Comparison of ENCODE assay signal across 8 mouse cellular contexts in the genomic region with DNA sequence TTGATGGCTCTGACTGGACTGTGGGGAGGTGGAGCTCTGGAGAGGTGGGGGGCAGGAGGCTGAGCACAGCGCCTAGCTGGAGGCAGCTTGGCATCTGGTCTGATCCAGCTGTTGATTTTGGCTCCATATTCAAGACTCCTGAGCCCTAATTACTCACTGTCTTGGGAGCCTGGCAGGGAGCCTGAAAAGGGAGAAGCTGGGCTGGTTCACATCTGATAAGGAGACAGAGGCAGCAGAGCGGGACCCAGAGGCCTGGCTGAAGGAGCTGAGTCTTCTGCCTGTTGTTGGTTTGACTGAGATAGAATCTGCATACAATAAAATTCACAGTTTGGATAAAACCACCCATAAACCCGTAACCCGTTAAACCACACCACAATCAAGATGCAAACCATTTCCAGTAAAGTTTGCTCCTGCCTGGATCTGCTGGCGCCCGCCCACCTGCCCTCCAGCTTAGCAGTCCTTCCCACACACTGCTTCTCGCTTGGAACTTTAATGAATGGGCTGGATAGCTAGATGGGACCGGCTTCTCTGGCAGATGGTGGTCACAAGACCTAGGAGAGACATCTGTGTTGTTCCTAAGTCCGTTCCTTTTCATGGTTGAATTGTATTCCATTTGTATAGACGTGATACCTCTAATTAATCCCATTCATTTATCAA. TPM values are rescaled to one million over a fixed set of nuclear protein-coding genes. Genes with fewer than 3 reads are reported as not detected.
DNase-seq lines count a peak whose midpoint lies in the region; ATAC-seq lines count a peak whose summit lies in the region.

No protein-coding gene starts in this region.

- H3K9me3 ChIP-seq in hindbrain, embryonic 11.5 days (ENCODE audit: control insufficient read depth, low read length): no peaks in the 10 kb centered on the region
- no peaks in the 10 kb centered on the region for H3K9me3 ChIP-seq in hindbrain, embryonic 16.5 days (ENCODE audit: control insufficient read depth, low read length)
- H3K9me3 ChIP-seq in heart, embryonic 10.5 days: no peaks in the 10 kb centered on the region
- H3K9me3 ChIP-seq in stomach, embryonic 15.5 days: no peaks in the 10 kb centered on the region

- H3K36me3 ChIP-seq in hindbrain, embryonic 11.5 days (ENCODE audit: control insufficient read depth, insufficient read depth, low read length): no peaks in the 10 kb centered on the region
- no peaks in the 10 kb centered on the region for H3K36me3 ChIP-seq in hindbrain, embryonic 16.5 days (ENCODE audit: control insufficient read depth, insufficient read depth, low read length)
- H3K36me3 ChIP-seq in heart, embryonic 10.5 days: no peaks in the 10 kb centered on the region
- H3K36me3 ChIP-seq in stomach, embryonic 15.5 days: no peaks in the 10 kb centered on the region

- no peak overlapping the region for H3K4me2 ChIP-seq in hindbrain, embryonic 11.5 days (replicated peaks; ENCODE audit: low read depth, low read length)
- H3K4me2 ChIP-seq in hindbrain, embryonic 16.5 days (ENCODE audit: low read length): no peak overlapping the region
- H3K4me2 ChIP-seq in stomach, embryonic 15.5 days: no peak overlapping the region

- no peaks in the 10 kb centered on the region; the same call in 1 of the 2 replicates for H3K27me3 ChIP-seq in hindbrain, embryonic 11.5 days (ENCODE audit: control insufficient read depth, insufficient read depth, low read length)
- H3K27me3 ChIP-seq in hindbrain, embryonic 16.5 days (replicated peaks; ENCODE audit: control insufficient read depth, insufficient read depth, low read length): no peaks in the 10 kb centered on the region
- 0 out of 2 replicates have a peak, but pooled peaks cover 11% of the 10 kb centered on the region for H3K27me3 ChIP-seq in heart, embryonic 10.5 days (ENCODE audit: insufficient read depth, poor library complexity, severe bottlenecking)
- H3K27me3 ChIP-seq in stomach, embryonic 15.5 days (replicated peaks): no peaks in the 10 kb centered on the region

- no peak for ATAC-seq in hindbrain, embryonic 11.5 days (ENCODE audit: low FRiP score)
- ATAC-seq in hindbrain, embryonic 16.5 days: no peak
- peak; percentile 67; the same call in 1 of the 2 replicates for ATAC-seq in stomach, embryonic 15.5 days (ENCODE audit: insufficient read depth, low FRiP score, low read depth)

- WGBS in hindbrain, embryonic 11.5 days: 76% methylated on average over 10 of the region's 10 CpGs
- WGBS in hindbrain, embryonic 16.5 days: 66% methylated on average over 10 of the region's 10 CpGs
- 68% methylated on average over 10 of the region's 10 CpGs for WGBS in heart, embryonic 10.5 days
- WGBS in stomach, embryonic 15.5 days: 46% methylated on average over 10 of the region's 10 CpGs

- H3K27ac ChIP-seq in hindbrain, embryonic 11.5 days (ENCODE audit: low read depth, low read length): no peak overlapping the region
- no peak overlapping the region for H3K27ac ChIP-seq in hindbrain, embryonic 16.5 days (ENCODE audit: low read depth, low read length)
- H3K27ac ChIP-seq in heart, embryonic 10.5 days: 0 out of 2 replicates have a peak overlapping the region, but pooled peaks have one; percentile 18
- peak overlapping the region; percentile 57 for H3K27ac ChIP-seq in stomach, embryonic 15.5 days

- H3K4me1 ChIP-seq in hindbrain, embryonic 11.5 days (replicated peaks; ENCODE audit: control insufficient read depth, insufficient read depth, low read length): no peaks in the 10 kb centered on the region
- peaks cover 11% of the 10 kb centered on the region for H3K4me1 ChIP-seq in hindbrain, embryonic 16.5 days (ENCODE audit: control insufficient read depth, insufficient read depth, low read depth, low read length)
- peaks cover 49% of the 10 kb centered on the region for H3K4me1 ChIP-seq in heart, embryonic 10.5 days
- H3K4me1 ChIP-seq in stomach, embryonic 15.5 days: peaks cover 48% of the 10 kb centered on the region

- DNase-seq in hindbrain, embryonic 11.5 days (ENCODE audit: low spot score): peak; percentile 10
- DNase-seq in adrenal gland, adult 18-20 months (ENCODE audit: low spot score in 2 of 2): peak; percentile 54 to 65
- no peak for DNase-seq in heart, embryonic 10.5 days (ENCODE audit: low spot score)
- peak; percentile 83 to 88 for DNase-seq in kidney, postnatal 4 days
- no peak for DNase-seq in yolk sac, embryonic 10.5 days (ENCODE audit: low spot score)
- DNase-seq in layer of hippocampus, postnatal 25 days (ENCODE audit: extremely low spot score in 1 of 2, low spot score in 1 of 2): no peak

- no peak overlapping the region for H3K4me3 ChIP-seq in hindbrain, embryonic 11.5 days (ENCODE audit: low read depth, low read length)
- H3K4me3 ChIP-seq in hindbrain, embryonic 16.5 days (ENCODE audit: low read length): no peak overlapping the region
- no peak overlapping the region for H3K4me3 ChIP-seq in heart, embryonic 10.5 days
- no peak overlapping the region for H3K4me3 ChIP-seq in stomach, embryonic 15.5 days (replicated peaks)

- no peak overlapping the region for H3K9ac ChIP-seq in hindbrain, embryonic 11.5 days (ENCODE audit: low read depth, low read length)
- H3K9ac ChIP-seq in hindbrain, embryonic 16.5 days (ENCODE audit: low read depth, low read length): no peak overlapping the region
- H3K9ac ChIP-seq in stomach, embryonic 15.5 days: no peak overlapping the region

RNA-seq across cellular contexts. Expression of a gene that starts 46.2 kb away (rescaled TPM):
- 0.25 and 0.79 TPM in 2 replicates for polyA plus RNA-seq in hindbrain, embryonic 11.5 days (2014; fragmentation: Nextera tagmentation; extraction: Ambion mirVana)
- polyA plus RNA-seq in hindbrain, embryonic 16.5 days (2015; fragmentation: Nextera tagmentation; extraction: Ambion mirVana): 1.9 and 2.2 TPM in 2 replicates
- 10 to 100 TPM; 23.2 to 35.2 TPM for total RNA-seq in adrenal gland, adult 18-20 months (2021)
- 1.3 and 1.8 TPM in 2 replicates for polyA plus RNA-seq in heart, embryonic 10.5 days (2016; fragmentation: Nextera tagmentation; extraction: Ambion mirVana)
- polyA plus RNA-seq in stomach, embryonic 15.5 days (2015; fragmentation: Nextera tagmentation; extraction: Ambion mirVana): 2.5 and 2.6 TPM in 2 replicates
- 10 to 100 TPM; 72.1 to 76.1 TPM for total RNA-seq in layer of hippocampus, postnatal 25 days (2021)

Comparison
In these comparisons a context has a peak if more than half of its experiments do, and no peak if none do; other contexts are left out.
1. DNase-seq: peak in hindbrain, embryonic 11.5 days (single experiment), adrenal gland, adult 18-20 months (2 of 2) and kidney, postnatal 4 days (2 of 2); none in heart, embryonic 10.5 days (single experiment), yolk sac, embryonic 10.5 days (single experiment) and layer of hippocampus, postnatal 25 days (0 of 2).
2. H3K27ac ChIP-seq: peak in heart, embryonic 10.5 days (single experiment) and stomach, embryonic 15.5 days (single experiment); none in hindbrain, embryonic 11.5 days (single experiment) and hindbrain, embryonic 16.5 days (single experiment).